Mouse (Mus musculus) megakaryocyte, adult 5-6 weeks (primary cell): Measurements from ENCODE around the gene Retsat. TPM values are rescaled to one million over a fixed set of nuclear protein-coding genes. Genes with fewer than 3 reads are reported as not detected.

ENCODE experiments used
- ATAC-seq: 2 replicates; pipeline ENCODE4 v1.8.0; 2016; ENCODE audit warnings: mild to moderate bottlenecking, inconsistent platforms; ENCODE audit not compliant: poor library complexity, severe bottlenecking
- total RNA-seq, 2 experiments: library from RNA; stranded (forward) in 1 of 2; stranded (reverse) in 1 of 2; fragments of 153-499, 151-499 nt in 1 of 2; fragments of 221-1000, 200-1000 nt in 1 of 2; gene quantifications; 2 replicates each; pipeline versions ENCODE4 v1.2.3 to v1.2.4; 2015 to 2017

The Retsat gene
- total RNA-seq, 2 experiments from 2014 or later, result 5.2 to 7.2 TPM

- no peak for ATAC-seq
Measured at GRCm38 (mm10) chr6:72658006-72658405, 59.7 kb downstream of the Retsat start.

Other genes with a start within 250 kb of the Retsat start
- 0.20 and 2.3 TPM in 2 replicates for gene Tmem150a, start 243.0 kb upstream of the Retsat start, total RNA-seq (2015)
- gene Tmem150a, start 243.0 kb upstream of the Retsat start, total RNA-seq (2017), result 0.26 and 0.45 TPM in 2 replicates
- gene Rnf181, start 231.5 kb upstream of the Retsat start, total RNA-seq (2015), result 69.3 and 70.0 TPM in 2 replicates
- 49.5 and 52.1 TPM in 2 replicates for gene Rnf181, start 231.5 kb upstream of the Retsat start, total RNA-seq (2017)
- 15.4 and 20.0 TPM in 2 replicates for gene Vamp5, start 218.0 kb upstream of the Retsat start, total RNA-seq (2015)
- gene Vamp5, start 218.0 kb upstream of the Retsat start, total RNA-seq (2017), result 6.5 and 12.4 TPM in 2 replicates
- gene Vamp8, start 207.8 kb upstream of the Retsat start, total RNA-seq (2015), result 219 and 236 TPM in 2 replicates
- gene Vamp8, start 207.8 kb upstream of the Retsat start, total RNA-seq (2017), result 199 and 241 TPM in 2 replicates
- 5.6 and 7.8 TPM in 2 replicates for gene Ggcx, start 184.2 kb upstream of the Retsat start, total RNA-seq (2015)
- 6.0 and 8.3 TPM in 2 replicates for gene Ggcx, start 184.2 kb upstream of the Retsat start, total RNA-seq (2017)
- 181 and 183 TPM in 2 replicates for gene Mat2a, start 158.9 kb upstream of the Retsat start, total RNA-seq (2015)
- gene Mat2a, start 158.9 kb upstream of the Retsat start, total RNA-seq (2017), result 95.4 and 105 TPM in 2 replicates
- 0.25 TPM in 1 of 2 replicates, not detected in the other for gene Sh2d6, start 76.8 kb upstream of the Retsat start, total RNA-seq (2015)
- gene Sh2d6, start 76.8 kb upstream of the Retsat start, total RNA-seq (2017), result 0.18 TPM in 1 of 2 replicates, not detected in the other
- gene Capg, start 54.1 kb upstream of the Retsat start, total RNA-seq (2015), result 164 and 167 TPM in 2 replicates
- gene Capg, start 54.1 kb upstream of the Retsat start, total RNA-seq (2017), result 341 and 407 TPM in 2 replicates
- gene Elmod3, start 62 bp upstream of the Retsat start, total RNA-seq (2015), result 6.4 and 7.0 TPM in 2 replicates
- 8.6 and 10.2 TPM in 2 replicates for gene Elmod3, start 62 bp upstream of the Retsat start, total RNA-seq (2017)
- gene Tgoln1, start 18.5 kb downstream of the Retsat start, total RNA-seq (2015), result 50.5 and 53.2 TPM in 2 replicates
- 59.1 and 59.6 TPM in 2 replicates for gene Tgoln1, start 18.5 kb downstream of the Retsat start, total RNA-seq (2017)
- 0.25 TPM in 1 of 2 replicates, not detected in the other for gene Tcf7l1, start 190.8 kb downstream of the Retsat start, total RNA-seq (2015)
- not detected in 2 replicates for gene Tcf7l1, start 190.8 kb downstream of the Retsat start, total RNA-seq (2017)